Mouse (Mus musculus): ENCODE results near the gene Gm17019. TPM values are rescaled to one million over a fixed set of nuclear protein-coding genes. Genes with fewer than 3 reads are reported as not detected.

Gm17019 gene
- polyA plus RNA-seq, 1 experiment from 2014 or later, result not detected

Other genes starting within 250 kb of the Gm17019 start
- not detected in 2 replicates for gene Gm9758, start 118.1 kb downstream of the Gm17019 start, polyA plus RNA-seq (2015; fragmentation: Nextera tagmentation; extraction: Ambion mirVana)
- gene Speer4e, start 94.6 kb downstream of the Gm17019 start, polyA plus RNA-seq (2015; fragmentation: Nextera tagmentation; extraction: Ambion mirVana), result not detected in 2 replicates
- not detected in 2 replicates for gene Gm10354, start 54.1 kb downstream of the Gm17019 start, polyA plus RNA-seq (2015; fragmentation: Nextera tagmentation; extraction: Ambion mirVana)